Mouse (Mus musculus) intestine, embryonic 16.5 days (tissue): Measurements from ENCODE around the gene Vps51. TPM values are rescaled to one million over a fixed set of nuclear protein-coding genes. Genes with fewer than 3 reads are reported as not detected.

Source experiments
- ATAC-seq: fragments of 200-750 bp; cut with Nextera tagmentation; 2 replicates; pipeline ENCODE4 v1.8.0; 2017; ENCODE audit warnings: moderate TSS enrichment, moderate library complexity
- H3K27ac ChIP-seq: fragments of 300-500 bp; sonication (generic); 2 replicates; pipeline ENCODE4 v1.5.1; 2014; ENCODE audit warnings: mild to moderate bottlenecking, low read length
- H3K27me3 ChIP-seq: fragments of 300-500 bp; sonication (generic); replicated peaks from 2 replicates; pipeline ENCODE4 v1.6.1; 2014; ENCODE audit warnings: low read length, control low read depth, mixed read lengths; ENCODE audit not compliant: control insufficient read depth, insufficient read depth
- H3K36me3 ChIP-seq: fragments of 300-500 bp; sonication (generic); 2 replicates; pipeline ENCODE4 v1.6.1; 2014; ENCODE audit warnings: low read length, control low read depth; ENCODE audit not compliant: control insufficient read depth, insufficient read depth
- H3K4me1 ChIP-seq: fragments of 300-500 bp; sonication (generic); 2 replicates; pipeline ENCODE4 v1.6.1; 2014; ENCODE audit warnings: low read length, control low read depth, mixed read lengths; ENCODE audit not compliant: control insufficient read depth, insufficient read depth
- H3K4me2 ChIP-seq: fragments of 300-500 bp; sonication (generic); 2 replicates; pipeline ENCODE4 v1.6.1; 2014; ENCODE audit warnings: low read depth, low read length, control low read depth
- H3K4me3 ChIP-seq: fragments of 300-500 bp; sonication (generic); 2 replicates; pipeline ENCODE4 v1.5.1; 2014; ENCODE audit warnings: mild to moderate bottlenecking, low read length
- H3K9ac ChIP-seq: fragments of 300-500 bp; sonication (generic); 2 replicates; pipeline ENCODE4 v1.6.1; 2014; ENCODE audit warnings: low read depth, low read length
- H3K9me3 ChIP-seq: fragments of 300-500 bp; sonication (generic); 2 replicates; pipeline ENCODE4 v1.6.1; 2016; ENCODE audit warnings: low read length, control low read depth; ENCODE audit not compliant: control insufficient read depth
- WGBS: fragments of 180-500 bp; shearing (Covaris S2); extraction: QIAGEN DNeasy Blood & Tissue Kit; methylation state at CpG from one replicate; pipeline ENCODE4 v1.1.7; 2014; 5-methylcytosine and 5-hydroxymethylcytosine counted together
- polyA plus RNA-seq: library from polyadenylated mRNA; unstranded; fragments of >200 nt; fragmentation: Nextera tagmentation; extraction: Ambion mirVana; gene quantifications from 2 replicates; pipeline ENCODE4 v1.2.1, GENCODE M21; 2015

The Vps51 gene
- polyA plus RNA-seq: 66.7 and 68.2 TPM in 2 replicates

- no peaks in the 10 kb centered on the region for H3K9me3 ChIP-seq
- peak; percentile 94 for ATAC-seq
- no peaks in the 10 kb centered on the region for H3K27me3 ChIP-seq
- peak within 1 kb of the TSS; percentile 93 for H3K4me3 ChIP-seq
- H3K4me2 ChIP-seq: peak within 1 kb of the TSS; percentile 75
- peaks cover 7% of the 10 kb centered on the region for H3K4me1 ChIP-seq
- peaks cover 8% of the 10 kb centered on the region for H3K36me3 ChIP-seq
- peak within 1 kb of the TSS; percentile 93 for H3K9ac ChIP-seq
- WGBS: under 1% methylated on average over 33 of the region's 33 CpGs
- peak within 1 kb of the TSS; percentile 88 for H3K27ac ChIP-seq
These were observed at the start of gene Vps51 for GRCm38 (mm10) chr19:6076564-6077393. TSS of gene Vps51 (minus strand) at chr19:6077231.

- no peak overlapping the region for H3K4me3 ChIP-seq
- no peaks in the 10 kb centered on the region for H3K36me3 ChIP-seq
- no peaks in the 10 kb centered on the region for H3K27me3 ChIP-seq
- WGBS: 31% methylated on average over 4 of the region's 4 CpGs
- H3K9me3 ChIP-seq: no peaks in the 10 kb centered on the region
- no peak overlapping the region for H3K27ac ChIP-seq
- no peak overlapping the region for H3K4me2 ChIP-seq
- H3K9ac ChIP-seq: no peak overlapping the region
- H3K4me1 ChIP-seq: peaks cover 7% of the 10 kb centered on the region
- no peak for ATAC-seq
These were observed 49.3 kb upstream of the Vps51 start for GRCm38 (mm10) chr19:6126289-6126688.

GRCm38 (mm10) chr19:6124898-6125297 is 47.9 kb upstream of the Vps51 start:
- Histone ChIP-seq H3K4me2 (no peak overlapping the region), H3K27me3 (no peaks in the 10 kb centered on the region), H3K9me3 (no peaks in the 10 kb centered on the region), H3K4me3 (no peak overlapping the region), H3K36me3 (no peaks in the 10 kb centered on the region), H3K9ac (no peak overlapping the region), H3K27ac (no peak overlapping the region), H3K4me1 (peaks cover 16% of the 10 kb centered on the region)
- WGBS: 73% methylated on average over 2 of the region's 2 CpGs
- ATAC-seq: no peak

- Histone ChIP-seq H3K27me3 (no peaks in the 10 kb centered on the region), H3K4me1 (peaks cover 16% of the 10 kb centered on the region), H3K27ac (no peak overlapping the region), H3K36me3 (no peaks in the 10 kb centered on the region), H3K4me2 (no peak overlapping the region), H3K4me3 (no peak overlapping the region), H3K9me3 (no peaks in the 10 kb centered on the region), H3K9ac (no peak overlapping the region)
- 52% methylated on average over 8 of the region's 8 CpGs for WGBS
- no peak for ATAC-seq
These were observed 46.3 kb upstream of the Vps51 start for GRCm38 (mm10) chr19:6123330-6123729.

GRCm38 (mm10) chr19:6121761-6122160 is 44.7 kb upstream of the Vps51 start:
- 0 out of 2 replicates have a peak, but pooled peaks have one; percentile 8 for ATAC-seq
- 0 out of 2 replicates have a peak overlapping the region, but pooled peaks have one; percentile 11 for H3K4me3 ChIP-seq
- no peaks in the 10 kb centered on the region for H3K9me3 ChIP-seq
- no peaks in the 10 kb centered on the region for H3K27me3 ChIP-seq
- peak overlapping the region; percentile 38 for H3K4me2 ChIP-seq
- H3K27ac ChIP-seq: peak overlapping the region; percentile 63
- peak overlapping the region; percentile 40; the same call in 1 of the 2 replicates for H3K9ac ChIP-seq
- peaks cover 22% of the 10 kb centered on the region for H3K4me1 ChIP-seq
- 30% methylated on average over 19 of the region's 19 CpGs for WGBS
- H3K36me3 ChIP-seq: no peaks in the 10 kb centered on the region

- H3K9me3 ChIP-seq: no peaks in the 10 kb centered on the region
- H3K27me3 ChIP-seq: no peaks in the 10 kb centered on the region
- peaks cover 32% of the 10 kb centered on the region for H3K4me1 ChIP-seq
- H3K4me2 ChIP-seq: peak overlapping the region; percentile 85
- peaks cover 15% of the 10 kb centered on the region for H3K36me3 ChIP-seq
- peak; percentile 32 for ATAC-seq
- H3K27ac ChIP-seq: peak overlapping the region; percentile 97
- WGBS: under 1% methylated on average over 8 of the region's 8 CpGs
- peak overlapping the region; percentile 93 for H3K9ac ChIP-seq
- peak overlapping the region; percentile 91 for H3K4me3 ChIP-seq
These were observed 41.7 kb upstream of the Vps51 start for GRCm38 (mm10) chr19:6118677-6119185.

GRCm38 (mm10) chr19:6117986-6118676 is 41.1 kb upstream of the Vps51 start, which contains the start of gene Sac3d1:
TSS of gene Sac3d1 (minus strand) at chr19:6118650.
- peak within 1 kb of the TSS; percentile 91 for H3K4me3 ChIP-seq
- H3K9ac ChIP-seq: peak within 1 kb of the TSS; percentile 93
- H3K4me1 ChIP-seq: peaks cover 32% of the 10 kb centered on the region
- no peaks in the 10 kb centered on the region for H3K9me3 ChIP-seq
- peak within 1 kb of the TSS; percentile 85 for H3K4me2 ChIP-seq
- H3K36me3 ChIP-seq: peaks cover 15% of the 10 kb centered on the region
- no peaks in the 10 kb centered on the region for H3K27me3 ChIP-seq
- H3K27ac ChIP-seq: peak within 1 kb of the TSS; percentile 97
- under 1% methylated on average over 77 of the region's 77 CpGs for WGBS
- peak; percentile 85 for ATAC-seq

GRCm38 (mm10) chr19:6117346-6117985 is 40.4 kb upstream of the Vps51 start:
- Histone ChIP-seq H3K9me3 (no peaks in the 10 kb centered on the region), H3K27ac (peak overlapping the region; percentile 97), H3K4me2 (peak overlapping the region; percentile 85), H3K9ac (peak overlapping the region; percentile 93), H3K27me3 (no peaks in the 10 kb centered on the region), H3K4me1 (peaks cover 32% of the 10 kb centered on the region), H3K4me3 (peak overlapping the region; percentile 91), H3K36me3 (peaks cover 15% of the 10 kb centered on the region)
- no peak for ATAC-seq
- 4% methylated on average over 32 of the region's 32 CpGs for WGBS
